Comparison of ENCODE assay signal across 8 mouse cellular contexts in genomic region chr3:95173256-95173949, GRCm38 (mm10). TPM values are rescaled to one million over a fixed set of nuclear protein-coding genes. Genes with fewer than 3 reads are reported as not detected.
DNase-seq lines count a peak whose midpoint lies in the region; ATAC-seq lines count a peak whose summit lies in the region.

No protein-coding gene starts in this region.

- 0 out of 2 replicates have a peak, but pooled peaks cover 10% of the 10 kb centered on the region for H3K4me1 ChIP-seq in intestine, embryonic 15.5 days (replicated peaks)
- peaks cover 7% of the 10 kb centered on the region for H3K4me1 ChIP-seq in liver, embryonic 16.5 days (ENCODE audit: control insufficient read depth, low read depth, low read length)

- ATAC-seq in intestine, embryonic 15.5 days: peak; percentile 40
- no peak for ATAC-seq in liver, embryonic 16.5 days (ENCODE audit: low read depth)

- H3K4me2 ChIP-seq in intestine, embryonic 15.5 days (replicated peaks): peak overlapping the region; percentile 66
- peak overlapping the region; percentile 60 for H3K4me2 ChIP-seq in liver, embryonic 16.5 days (ENCODE audit: low read depth, low read length)

- no peak overlapping the region for H3K27ac ChIP-seq in intestine, embryonic 15.5 days
- no peak overlapping the region for H3K27ac ChIP-seq in liver, embryonic 16.5 days (ENCODE audit: low read length)

- 0 out of 2 replicates have a peak overlapping the region, but pooled peaks have one; percentile 9 for H3K9ac ChIP-seq in intestine, embryonic 15.5 days
- H3K9ac ChIP-seq in liver, embryonic 16.5 days (ENCODE audit: low read depth, low read length): peak overlapping the region; percentile 20; the same call in 1 of the 2 replicates

- peak; percentile 91 for DNase-seq in heart, adult 11 months
- no peak for DNase-seq in heart, postnatal 25 days (ENCODE audit: low spot score)
- DNase-seq in adrenal gland, postnatal 14 days: peak; percentile 50
- peak; percentile 39 for DNase-seq in gastrocnemius, postnatal 25 days
- DNase-seq in retina, embryonic 14.5 days (ENCODE audit: low spot score): peak; percentile 18
- DNase-seq in frontal cortex, postnatal 25 days (ENCODE audit: low spot score in 2 of 2): no peak

- peaks cover 12% of the 10 kb centered on the region; the same call in 1 of the 2 replicates for H3K36me3 ChIP-seq in intestine, embryonic 15.5 days
- no peaks in the 10 kb centered on the region for H3K36me3 ChIP-seq in liver, embryonic 16.5 days (ENCODE audit: control insufficient read depth, insufficient read depth)

- intact Hi-C loops in heart, postnatal 25 days (cut with DNase I): no loop called here

- peak overlapping the region; percentile 29 for H3K4me3 ChIP-seq in intestine, embryonic 15.5 days (replicated peaks)
- H3K4me3 ChIP-seq in liver, embryonic 16.5 days (ENCODE audit: low read depth, low read length): peak overlapping the region; percentile 38

- no peaks in the 10 kb centered on the region for H3K9me3 ChIP-seq in intestine, embryonic 15.5 days
- H3K9me3 ChIP-seq in liver, embryonic 16.5 days (replicated peaks; ENCODE audit: control insufficient read depth, low read length): no peaks in the 10 kb centered on the region

- peaks cover 23% of the 10 kb centered on the region for H3K27me3 ChIP-seq in intestine, embryonic 15.5 days (replicated peaks)
- H3K27me3 ChIP-seq in liver, embryonic 16.5 days (ENCODE audit: control insufficient read depth, insufficient read depth, low read depth, low read length): peaks cover 55% of the 10 kb centered on the region

- 15% methylated on average over 58 of the region's 58 CpGs for WGBS in intestine, embryonic 15.5 days
- WGBS in liver, embryonic 16.5 days (ENCODE audit: insufficient replicate concordance): 3% methylated on average over 58 of the region's 58 CpGs

RNA-seq across cellular contexts. Expression of gene Sema6c, which starts 13.1 kb away (rescaled TPM):
- total RNA-seq in heart, postnatal 25 days (2021): 1 to 10 TPM; 7.3 to 9.4 TPM
- total RNA-seq in adrenal gland, postnatal 14 days (2021): 2.8 and 5.4 TPM in 2 replicates
- total RNA-seq in gastrocnemius, postnatal 25 days (2021): 100 to 1,000 TPM in 1 of 2 experiments, 10 to 100 TPM in 1; 98.2 to 101 TPM
- 4.3 and 4.8 TPM in 2 replicates for polyA plus RNA-seq in intestine, embryonic 15.5 days (2015; fragmentation: Nextera tagmentation; extraction: Ambion mirVana)
- polyA plus RNA-seq in liver, embryonic 16.5 days (2015; fragmentation: Nextera tagmentation; extraction: Ambion mirVana): 0.19 and 0.20 TPM in 2 replicates

RNA-seq across cellular contexts. Expression of gene Tnfaip8l2, which starts 31.2 kb away (rescaled TPM):
- total RNA-seq in heart, postnatal 25 days (2021): 1 to 10 TPM; 2.0 to 2.1 TPM
- total RNA-seq in adrenal gland, postnatal 14 days (2021): 1.7 and 7.8 TPM in 2 replicates
- total RNA-seq in gastrocnemius, postnatal 25 days (2021): under 1 TPM; 0.48 to 0.97 TPM
- polyA plus RNA-seq in intestine, embryonic 15.5 days (2015; fragmentation: Nextera tagmentation; extraction: Ambion mirVana): 4.3 and 5.3 TPM in 2 replicates
- polyA plus RNA-seq in liver, embryonic 16.5 days (2015; fragmentation: Nextera tagmentation; extraction: Ambion mirVana): 9.3 and 9.6 TPM in 2 replicates

RNA-seq across cellular contexts. Expression of gene Lysmd1, which starts 39.5 kb away (rescaled TPM):
- total RNA-seq in heart, postnatal 25 days (2021): 1 to 10 TPM; 6.7 to 7.9 TPM
- 9.0 and 11.3 TPM in 2 replicates for total RNA-seq in adrenal gland, postnatal 14 days (2021)
- total RNA-seq in gastrocnemius, postnatal 25 days (2021): 1 to 10 TPM; 6.4 to 7.0 TPM
- polyA plus RNA-seq in intestine, embryonic 15.5 days (2015; fragmentation: Nextera tagmentation; extraction: Ambion mirVana): 10.3 and 10.7 TPM in 2 replicates
- polyA plus RNA-seq in liver, embryonic 16.5 days (2015; fragmentation: Nextera tagmentation; extraction: Ambion mirVana): 7.5 and 7.8 TPM in 2 replicates

RNA-seq across cellular contexts. Expression of gene Scnm1, which starts 39.6 kb away (rescaled TPM):
- total RNA-seq in heart, postnatal 25 days (2021): 10 to 100 TPM; 28.3 to 31.4 TPM
- 39.8 and 43.6 TPM in 2 replicates for total RNA-seq in adrenal gland, postnatal 14 days (2021)
- total RNA-seq in gastrocnemius, postnatal 25 days (2021): 10 to 100 TPM; 26.6 to 34.1 TPM
- 57.0 and 62.3 TPM in 2 replicates for polyA plus RNA-seq in intestine, embryonic 15.5 days (2015; fragmentation: Nextera tagmentation; extraction: Ambion mirVana)
- polyA plus RNA-seq in liver, embryonic 16.5 days (2015; fragmentation: Nextera tagmentation; extraction: Ambion mirVana): 24.7 and 25.5 TPM in 2 replicates

RNA-seq across cellular contexts. Expression of gene Gabpb2, which starts 44.3 kb away (rescaled TPM):
- 10 to 100 TPM; 12.7 to 14.1 TPM for total RNA-seq in heart, postnatal 25 days (2021)
- total RNA-seq in adrenal gland, postnatal 14 days (2021): 22.6 and 26.4 TPM in 2 replicates
- 1 to 10 TPM; 8.2 to 8.3 TPM for total RNA-seq in gastrocnemius, postnatal 25 days (2021)
- polyA plus RNA-seq in intestine, embryonic 15.5 days (2015; fragmentation: Nextera tagmentation; extraction: Ambion mirVana): 8.0 and 8.5 TPM in 2 replicates
- 6.6 and 7.0 TPM in 2 replicates for polyA plus RNA-seq in liver, embryonic 16.5 days (2015; fragmentation: Nextera tagmentation; extraction: Ambion mirVana)

Comparison
In these comparisons a context has a peak if more than half of its experiments do, and no peak if none do; other contexts are left out.
1. DNase-seq: peak in heart, adult 11 months (single experiment), adrenal gland, postnatal 14 days (single experiment), gastrocnemius, postnatal 25 days (single experiment) and retina, embryonic 14.5 days (single experiment); none in heart, postnatal 25 days (single experiment) and frontal cortex, postnatal 25 days (0 of 2).
2. RNA of gene Sema6c, which starts 13.1 kb away (total RNA-seq): 98.2 to 101 TPM in gastrocnemius, postnatal 25 days; 7.3 to 9.4 TPM in heart, postnatal 25 days and 2.8 to 5.4 TPM in adrenal gland, postnatal 14 days; every median in the first group is over 4 times any median in the second.